Mouse (Mus musculus) erythroid progenitor cell, adult 5-6 weeks (primary cell): ENCODE measurements around the gene Arl3. TPM values are rescaled to one million over a fixed set of nuclear protein-coding genes. Genes with fewer than 3 reads are reported as not detected.

Experiments
- ATAC-seq: replicated peaks from 2 replicates; pipeline ENCODE4 v1.8.0; 2016; ENCODE audit warnings: moderate number of reproducible peaks, mild to moderate bottlenecking, moderate TSS enrichment, inconsistent platforms; ENCODE audit not compliant: poor library complexity, low FRiP score, severe bottlenecking
- total RNA-seq, 2 experiments: library from RNA; stranded (forward) in 1 of 2; stranded (reverse) in 1 of 2; fragments of 150-400 nt in 1 of 2; fragments of 186-747, 209-891 nt in 1 of 2; gene quantifications; 2 replicates each; pipeline versions ENCODE4 v1.2.3 to v1.2.4; 2015 to 2017; ENCODE audit warnings: low replicate concordance in 2 of 2

The Arl3 gene
- total RNA-seq, 2 experiments from 2014 or later = 4.6 to 24.4 TPM

DNA sequence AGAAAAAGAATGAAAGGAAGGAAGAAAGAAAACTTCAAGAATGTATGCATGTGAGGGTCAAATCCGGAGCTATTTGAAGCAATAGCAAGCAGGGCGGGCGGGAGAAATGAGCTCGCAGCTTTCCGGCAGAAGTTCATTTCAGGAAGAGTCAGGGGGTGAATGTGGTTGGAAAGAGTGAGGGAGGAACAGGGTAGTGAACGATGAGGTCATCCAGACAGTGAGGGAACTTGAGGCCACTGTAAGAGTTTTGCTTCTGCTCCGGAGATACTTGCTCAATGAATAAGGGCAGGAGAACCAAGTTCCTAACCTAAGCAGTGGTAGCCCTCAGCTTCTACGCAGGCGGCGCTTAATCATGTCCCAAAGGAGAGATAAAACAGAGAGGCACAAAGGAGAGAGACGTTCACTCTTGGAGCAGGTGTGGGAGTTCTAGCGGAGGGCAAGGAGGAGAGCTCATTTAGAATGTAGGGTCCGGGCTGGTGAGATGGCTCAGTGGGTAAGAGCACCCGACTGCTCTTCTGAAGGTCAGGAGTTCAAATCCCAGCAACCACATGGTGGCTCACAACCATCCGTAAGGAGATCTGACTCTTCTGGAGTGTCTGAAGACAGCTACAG lies 50.5 kb downstream of the Arl3 start:
- no peak for ATAC-seq

DNA sequence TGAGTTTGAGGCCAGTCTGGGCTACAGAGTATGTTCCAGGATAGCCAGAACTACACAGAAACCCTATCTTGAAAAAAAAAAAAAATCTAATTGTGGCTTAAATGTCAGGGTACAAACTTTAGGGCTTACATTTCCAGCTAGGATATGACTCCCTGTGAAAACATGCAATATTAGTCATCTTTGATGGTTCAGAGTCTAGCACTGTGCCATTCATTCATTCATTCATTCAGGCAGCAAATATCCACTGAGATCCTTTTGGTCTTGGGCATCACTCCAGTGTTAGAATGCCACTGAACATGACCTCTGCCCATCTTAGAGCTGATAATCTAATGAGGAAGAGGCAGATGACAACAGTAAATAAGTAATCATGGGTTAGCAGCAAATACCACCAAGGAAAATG lies 51.3 kb downstream of the Arl3 start:
- ATAC-seq = no peak

DNA sequence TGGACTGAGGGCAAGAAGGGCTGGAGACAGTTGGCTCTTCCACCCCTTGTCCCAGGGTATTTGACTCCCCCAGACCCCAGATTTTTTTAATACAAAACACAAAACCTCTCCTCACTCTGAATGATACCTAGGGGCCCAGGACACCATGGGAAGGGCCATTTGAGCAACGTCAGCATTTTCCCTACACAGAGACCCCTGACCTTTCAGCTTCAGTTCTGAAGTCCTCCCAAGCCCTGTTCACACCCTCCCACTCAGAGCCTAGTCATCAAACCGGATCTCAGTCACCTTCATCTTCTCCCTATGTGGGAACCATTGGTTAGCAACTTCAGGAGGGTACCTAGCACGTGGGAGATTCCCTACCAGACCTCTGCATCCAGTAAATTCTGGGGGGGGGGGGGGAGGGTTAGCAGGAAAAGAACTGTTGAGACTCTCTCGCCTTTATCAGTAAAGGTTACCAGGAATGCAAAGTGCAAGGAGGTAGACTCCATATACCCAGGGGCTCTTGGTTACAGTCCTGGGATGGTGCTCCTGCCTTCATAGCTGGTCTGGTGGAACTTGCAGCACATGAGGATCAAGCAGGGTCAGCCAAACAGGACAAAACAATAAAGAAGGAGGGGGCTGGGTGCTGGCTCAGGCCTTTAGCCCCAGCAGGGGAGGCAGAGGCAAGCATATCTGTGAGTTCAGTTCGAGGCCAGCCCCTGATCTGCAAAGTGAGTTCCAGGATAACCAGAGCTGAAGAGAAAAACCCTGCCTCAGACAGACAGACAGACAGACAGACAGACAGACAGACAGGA lies 54.0 kb downstream of the Arl3 start:
- no peak for ATAC-seq

DNA sequence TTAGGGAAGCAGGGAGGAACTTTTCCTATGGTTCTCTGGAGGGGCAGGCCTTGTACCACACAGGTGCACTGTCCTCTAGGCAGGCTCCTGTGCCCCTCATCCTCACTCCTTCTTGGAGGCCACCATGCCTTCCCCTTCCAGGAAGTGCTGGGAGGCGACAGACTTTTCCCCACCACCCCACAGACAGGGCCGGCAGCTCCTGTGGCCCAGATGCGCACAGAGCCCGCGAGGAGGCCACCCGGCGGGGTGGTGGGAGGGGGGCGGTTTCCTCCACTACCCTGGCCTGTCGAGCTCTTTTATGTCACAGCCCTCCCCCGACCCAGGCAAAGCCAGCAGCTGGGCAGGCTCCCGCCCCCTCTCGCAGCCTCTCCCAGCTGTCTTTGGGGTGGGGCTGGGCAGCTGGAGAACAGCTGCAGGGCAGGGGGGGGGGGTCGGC lies 54.6 kb downstream of the Arl3 start:
- no peak for ATAC-seq

DNA sequence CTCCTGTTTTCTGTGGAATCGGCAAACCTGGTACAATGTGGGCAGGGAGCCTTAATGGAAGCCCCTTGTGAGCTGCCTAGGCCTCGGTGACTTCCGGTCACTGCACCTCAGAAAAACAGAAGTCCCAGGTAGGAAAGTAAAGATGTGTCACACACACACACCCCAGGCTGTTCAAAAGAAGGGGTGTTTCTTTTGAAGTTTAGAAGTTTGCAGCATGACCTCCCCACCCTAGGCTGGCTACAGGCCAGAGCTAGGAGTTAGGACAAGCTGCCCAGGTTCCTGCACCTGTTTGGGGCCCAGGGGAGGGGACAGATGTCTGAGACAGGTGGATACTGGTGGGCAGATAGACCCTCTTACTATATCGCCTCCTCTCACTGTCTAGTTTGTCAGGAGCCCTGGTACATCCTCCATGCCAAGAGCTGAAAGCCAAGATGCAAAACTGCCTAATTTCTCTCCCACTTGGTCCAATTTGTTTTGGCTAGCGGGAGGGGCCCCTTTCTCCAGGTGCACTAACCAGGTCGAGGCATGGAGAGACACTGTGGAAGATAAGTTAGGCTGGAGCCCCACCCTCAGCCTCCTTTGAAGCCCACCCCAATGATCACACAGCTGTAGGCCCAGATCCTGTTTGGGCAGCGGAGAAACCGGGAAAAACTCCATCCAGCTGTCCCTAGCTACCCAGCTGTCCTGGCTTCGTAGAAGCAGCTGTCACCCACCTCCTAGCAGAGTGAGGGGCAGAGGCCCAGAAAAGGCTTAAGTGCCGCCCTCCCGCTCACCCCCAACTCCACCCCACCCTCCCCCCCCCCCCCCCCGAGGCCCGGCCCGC lies 55.3 kb downstream of the Arl3 start:
- no peak for ATAC-seq

DNA sequence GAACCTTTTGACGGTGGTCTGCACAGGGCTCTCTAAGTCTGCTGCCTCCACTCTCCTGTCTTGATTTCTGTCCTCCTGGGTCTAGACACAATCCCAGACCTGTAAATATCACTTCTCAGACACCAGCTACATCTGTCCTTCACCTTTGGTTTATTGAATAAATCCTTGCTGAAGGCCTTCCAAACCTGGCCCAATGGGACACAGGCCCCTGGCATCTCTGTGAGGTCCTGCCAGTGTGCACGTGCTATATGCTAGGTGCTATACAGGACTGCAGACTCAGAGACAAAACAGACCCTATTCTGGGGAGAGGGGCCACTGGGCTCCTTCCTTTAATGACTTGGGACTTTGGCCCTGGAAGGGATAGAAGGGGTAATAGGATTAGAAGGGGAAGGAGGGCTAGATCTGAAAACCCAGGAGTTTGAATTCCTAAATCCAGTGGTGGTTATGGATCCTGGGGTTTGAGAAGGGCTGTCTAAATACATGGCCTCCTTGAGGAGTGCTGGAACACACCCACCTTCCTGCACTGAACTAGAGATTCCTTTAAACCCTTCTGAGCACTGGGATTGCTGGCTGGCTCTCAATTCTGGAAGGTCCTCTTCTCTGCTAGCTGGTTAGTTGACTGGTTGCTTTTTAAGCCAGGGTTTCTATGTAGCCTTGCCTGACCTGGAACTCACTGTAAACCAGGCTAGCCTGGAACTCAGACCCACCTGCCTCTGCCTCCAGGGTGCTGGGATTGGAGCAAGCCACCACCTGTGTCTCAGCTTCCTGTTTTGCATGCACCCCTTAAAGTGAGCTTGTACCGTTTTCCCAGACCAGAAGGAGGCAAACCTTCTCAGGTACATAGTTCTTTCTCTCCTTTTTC lies 56.1 kb downstream of the Arl3 start:
- no peak for ATAC-seq

DNA sequence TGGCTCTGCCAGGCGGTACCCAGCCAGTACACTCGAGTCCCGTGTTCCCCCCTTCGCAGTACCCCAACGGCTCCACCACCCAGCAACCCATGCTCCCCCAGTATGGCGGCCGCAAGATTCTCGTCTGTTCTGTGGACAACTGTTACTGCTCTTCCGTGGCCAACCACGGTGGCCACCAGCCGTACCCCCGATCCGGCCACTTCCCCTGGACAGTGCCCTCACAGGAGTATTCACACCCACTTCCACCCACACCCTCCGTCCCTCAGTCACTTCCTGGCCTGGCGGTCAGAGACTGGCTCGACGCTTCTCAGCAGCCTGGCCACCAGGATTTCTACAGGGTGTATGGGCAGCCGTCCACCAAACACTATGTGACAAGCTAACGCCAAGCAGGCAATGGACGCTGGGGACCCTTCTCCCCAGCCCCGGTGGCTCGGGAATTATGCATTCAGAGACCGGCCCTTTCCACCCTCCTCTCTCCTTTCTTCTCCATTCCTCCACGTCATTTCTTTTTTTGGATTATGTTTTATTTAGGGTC lies 57.6 kb downstream of the Arl3 start:
- no peak for ATAC-seq

DNA sequence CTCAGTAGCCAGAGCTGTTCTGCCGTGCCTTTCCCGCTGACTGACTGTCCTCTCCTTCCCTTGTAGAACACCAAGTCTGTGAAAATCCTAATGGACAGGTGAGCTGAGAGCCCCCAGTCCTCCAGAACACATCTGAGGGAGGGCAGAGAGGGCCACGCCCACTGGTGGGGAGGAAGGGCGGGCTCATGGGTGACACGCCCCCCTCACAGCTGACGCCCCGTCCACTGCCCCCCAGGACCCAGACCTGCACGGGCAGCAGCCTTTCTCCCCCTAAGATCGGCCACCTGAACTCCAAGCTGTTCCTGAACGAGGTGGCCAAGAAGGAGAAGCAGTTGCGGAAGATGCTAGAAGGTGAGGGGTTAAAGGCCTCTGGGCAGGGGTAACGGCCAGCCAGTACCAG lies 58.6 kb downstream of the Arl3 start:
- no peak for ATAC-seq

DNA sequence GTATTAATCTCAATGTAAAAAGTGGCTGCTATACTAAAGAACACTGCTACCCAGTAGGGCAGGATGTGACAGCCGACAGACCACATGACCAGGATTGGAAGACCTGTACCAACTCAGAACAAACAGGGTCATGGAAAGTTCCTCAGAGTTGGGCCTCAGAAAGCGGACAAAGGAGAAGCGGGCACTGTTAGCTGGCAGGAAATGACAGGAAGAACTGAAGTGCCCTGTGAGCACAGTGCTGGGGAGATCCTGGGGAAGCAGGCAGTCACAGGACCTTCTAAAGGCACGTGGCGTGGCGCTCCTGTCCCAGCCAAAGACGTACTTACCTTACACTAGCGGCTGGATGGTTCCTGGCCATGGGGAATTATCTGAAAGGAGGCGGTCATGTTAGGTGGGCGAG lies 61.7 kb downstream of the Arl3 start:
- no peak for ATAC-seq

DNA sequence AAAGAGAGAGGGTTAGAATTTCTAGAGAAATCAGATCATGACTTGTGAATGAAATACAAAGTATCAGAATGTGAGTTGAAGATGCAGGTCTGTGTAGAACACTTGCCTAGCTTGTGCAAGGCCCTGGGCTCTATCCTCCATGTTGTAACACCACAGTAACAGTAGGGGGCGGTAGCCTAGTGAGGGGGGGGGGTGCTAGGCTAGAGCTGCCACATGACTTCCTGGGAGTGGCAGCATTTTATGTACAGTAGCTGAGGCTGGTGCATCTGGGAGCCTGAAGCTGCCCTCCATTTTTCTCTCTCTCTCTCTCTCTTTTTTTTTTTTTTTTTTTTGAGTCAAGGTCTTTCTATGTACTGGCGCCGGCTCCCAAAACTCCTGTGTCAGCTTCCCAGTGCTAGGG lies 62.2 kb downstream of the Arl3 start:
- ATAC-seq = no peak

DNA sequence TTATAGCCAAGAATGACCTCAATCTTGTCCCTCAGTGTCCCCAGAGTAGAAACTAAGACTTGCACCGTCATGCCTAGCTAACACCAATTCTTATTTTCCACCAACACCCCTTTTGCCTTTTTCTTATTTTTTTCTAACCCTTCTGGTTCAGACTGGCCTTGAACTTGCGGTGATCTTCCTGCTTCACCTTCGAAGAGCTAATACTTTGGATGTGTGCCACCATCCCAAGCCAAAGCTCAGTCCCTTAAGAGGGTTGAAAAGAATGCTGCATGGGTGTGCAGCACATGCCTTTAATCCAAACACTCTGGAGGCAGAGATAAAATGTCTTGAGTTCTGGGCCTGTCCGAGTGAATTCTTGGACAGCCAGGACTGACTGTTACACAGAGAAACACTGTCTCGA lies 62.6 kb downstream of the Arl3 start:
- no peak for ATAC-seq

DNA sequence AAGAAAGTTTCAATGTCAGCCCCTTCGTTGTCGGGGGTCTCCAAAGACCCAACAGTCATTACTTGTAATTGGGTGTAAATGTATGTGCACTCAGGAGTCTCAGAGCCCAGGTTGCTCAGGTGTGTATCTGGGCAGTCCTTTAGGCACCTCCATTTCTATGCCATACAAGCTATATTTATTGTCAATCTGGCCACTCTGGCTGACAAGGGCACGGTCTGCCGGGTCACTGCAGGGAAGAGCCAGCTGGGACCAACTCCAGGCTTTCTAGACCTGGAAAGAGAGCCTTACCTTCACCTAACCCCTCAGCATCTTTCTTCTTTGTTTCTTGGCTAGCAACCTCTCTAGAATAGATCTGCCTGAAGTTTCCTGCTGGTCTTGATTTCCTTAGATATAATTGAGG lies 63.3 kb downstream of the Arl3 start:
- no peak for ATAC-seq

DNA sequence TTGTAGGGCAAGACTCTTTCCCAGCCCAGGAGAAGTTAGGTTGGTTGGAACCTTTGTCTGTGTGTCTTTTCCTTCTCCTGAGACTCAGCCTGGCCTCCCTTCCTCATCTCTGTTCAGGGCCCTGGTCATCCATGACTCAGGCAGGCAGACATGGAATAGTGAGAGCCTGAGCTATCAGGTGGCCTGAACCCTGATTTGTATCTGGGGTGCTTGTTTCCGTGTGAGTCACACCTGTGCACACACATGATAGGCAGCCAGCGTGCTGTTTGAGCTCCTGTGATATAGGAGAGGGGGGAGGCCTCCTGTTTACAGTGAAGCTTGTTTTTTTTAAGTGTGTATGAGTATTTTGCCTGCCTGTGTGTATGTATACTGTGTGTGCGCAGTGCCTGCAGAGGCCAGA lies 63.8 kb downstream of the Arl3 start:
- ATAC-seq = no peak

DNA sequence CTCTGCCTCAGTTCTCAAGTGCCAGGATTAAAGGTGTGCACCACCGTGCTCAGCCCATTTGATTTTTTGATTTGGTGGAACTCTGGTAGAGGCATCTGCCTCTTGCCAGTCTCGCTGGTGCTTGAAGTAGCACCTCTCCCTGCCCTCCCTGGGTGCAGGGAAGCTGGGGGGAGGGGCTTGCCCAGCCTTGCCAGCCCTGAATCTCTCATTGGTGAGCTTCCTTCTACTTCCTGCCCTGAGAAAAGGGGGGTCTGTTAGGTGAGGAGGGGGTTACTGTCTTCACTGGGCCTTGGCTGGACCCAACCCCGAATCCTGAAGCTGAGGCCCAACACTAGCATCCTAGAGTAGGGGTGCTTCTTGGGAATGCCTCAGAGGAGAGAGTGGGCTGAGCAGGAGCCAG lies 64.3 kb downstream of the Arl3 start:
- ATAC-seq = no peak

DNA sequence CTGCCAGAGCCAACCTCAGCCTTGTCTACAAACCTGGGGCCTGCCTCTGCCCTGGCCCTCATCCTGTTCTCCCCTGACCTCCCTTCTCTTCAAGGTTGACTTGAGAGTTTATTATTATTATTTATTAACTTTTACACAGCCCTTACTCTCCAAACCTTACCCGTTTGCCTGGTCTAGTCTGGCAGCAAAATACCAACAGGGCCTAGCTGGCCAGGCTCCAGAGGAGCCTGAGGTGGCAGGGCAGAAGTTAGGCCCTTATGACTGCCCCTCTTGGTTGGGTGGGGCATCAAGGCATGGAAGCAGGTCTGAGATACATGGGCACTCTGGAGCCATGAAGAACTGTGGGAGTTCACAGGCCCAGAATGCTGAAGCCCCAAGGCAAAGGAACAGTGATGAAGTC lies 65.2 kb downstream of the Arl3 start:
- no peak for ATAC-seq

DNA sequence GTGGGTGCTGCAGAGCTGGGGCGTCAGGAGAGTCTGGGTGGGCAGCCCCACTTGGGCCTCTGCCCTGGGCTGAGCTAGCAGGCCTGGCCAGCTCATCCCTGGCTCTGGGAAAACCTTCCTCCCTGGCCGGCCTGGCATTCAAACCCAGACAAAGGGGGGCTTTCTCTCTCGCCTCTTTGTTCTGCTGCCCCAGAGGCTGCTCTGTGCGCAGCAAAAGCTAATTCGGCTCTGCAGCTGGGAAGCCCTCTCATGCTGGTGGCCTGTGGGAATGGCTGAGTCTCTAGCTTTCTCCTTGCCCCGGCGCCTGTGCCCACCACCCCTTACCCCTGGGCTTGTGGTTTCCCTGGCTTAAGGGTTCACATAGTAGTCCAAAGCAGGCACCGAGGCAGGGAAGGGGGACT lies 65.8 kb downstream of the Arl3 start:
- ATAC-seq = no peak

DNA sequence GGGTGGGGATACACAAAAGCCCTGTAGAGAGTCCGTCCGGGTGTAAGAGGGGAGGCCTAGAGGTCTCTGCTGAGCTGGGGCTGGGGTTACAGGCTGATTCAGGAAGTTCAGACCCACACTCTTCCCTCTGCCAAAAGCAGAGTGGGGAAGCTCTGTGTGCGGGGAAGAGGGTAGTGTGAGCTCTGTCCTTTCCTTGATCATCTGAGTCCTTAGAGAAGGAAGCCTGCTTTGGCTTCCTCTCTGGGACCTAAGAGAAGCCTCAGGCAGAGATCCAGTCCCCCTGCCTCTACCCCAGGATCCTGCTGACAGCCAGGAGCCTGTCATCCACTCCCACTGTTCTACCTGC lies 66.7 kb downstream of the Arl3 start:
- ATAC-seq = no peak

DNA sequence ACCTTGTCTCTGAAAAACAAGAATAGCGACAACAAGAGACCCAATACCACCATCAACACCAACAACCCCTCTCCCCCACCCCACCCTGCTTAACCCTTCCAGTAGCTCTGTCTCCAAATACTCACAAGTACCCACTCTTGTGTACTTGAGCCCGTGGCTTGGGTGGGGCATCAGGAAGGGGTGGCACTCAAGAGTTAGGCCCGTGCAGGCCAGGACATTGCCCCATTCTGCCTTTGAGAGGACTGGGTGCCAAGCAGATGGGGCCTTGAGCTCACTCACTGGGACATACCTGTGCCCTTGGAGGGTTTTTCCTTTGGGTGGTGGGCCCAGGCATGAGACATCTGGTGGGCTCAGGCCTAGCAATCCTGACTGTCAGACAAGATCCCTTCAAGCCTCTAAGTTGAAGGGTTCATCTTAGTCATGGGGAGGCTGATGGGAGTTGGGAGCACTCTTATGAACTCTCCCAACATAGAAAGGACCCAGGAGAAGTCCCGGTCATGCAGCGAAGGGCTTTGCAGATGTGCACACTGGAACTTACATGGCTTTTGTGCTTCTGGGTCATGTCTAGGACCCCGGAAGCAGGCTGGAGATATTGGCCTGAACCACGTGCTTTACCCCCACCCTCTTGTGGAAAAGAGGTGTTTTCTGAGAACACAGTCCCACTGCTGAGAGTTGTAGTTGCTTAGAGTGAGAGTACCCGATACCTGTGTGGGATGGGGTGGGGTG lies 67.2 kb downstream of the Arl3 start:
- no peak for ATAC-seq

DNA sequence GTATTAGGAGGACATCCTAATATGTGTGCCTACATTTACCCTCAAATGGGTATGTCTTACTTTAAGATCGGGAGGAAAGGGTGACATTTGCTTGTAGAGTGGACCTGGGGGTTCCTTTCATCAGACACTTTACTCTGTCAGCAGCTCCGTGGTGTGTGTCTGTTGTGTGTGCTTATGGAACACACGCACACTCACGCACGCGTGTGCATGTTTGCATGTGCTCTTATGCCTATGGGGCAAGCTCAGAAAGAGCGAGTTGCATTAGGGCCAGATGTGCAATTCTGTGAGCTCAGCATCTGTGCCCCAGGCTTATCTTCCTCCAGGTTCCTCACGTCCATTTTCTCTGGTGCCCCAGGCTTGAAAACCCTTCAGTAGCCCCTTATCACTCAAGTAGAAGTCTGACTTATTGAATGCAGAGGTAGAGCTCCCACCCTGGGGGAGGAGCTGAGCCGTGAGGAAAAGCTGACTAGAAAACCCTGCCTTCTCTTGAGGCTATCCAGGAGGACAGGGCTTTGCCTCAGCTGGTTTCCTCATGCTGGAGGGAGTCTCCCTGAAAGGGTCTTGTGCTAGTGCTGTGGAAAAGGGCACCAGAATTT lies 68.1 kb downstream of the Arl3 start:
- ATAC-seq = no peak
